Mouse (Mus musculus): ENCODE results near the gene Slc25a39. TPM values are rescaled to one million over a fixed set of nuclear protein-coding genes. Genes with fewer than 3 reads are reported as not detected.
"Not testable (repeated sequence)": the region's sequence is repeated elsewhere in the genome, so short reads cannot be mapped to it uniquely, and the experiment has no call there.

Gene Slc25a39
- polyA plus RNA-seq, 3 experiments from 2014 or later = 40.1 to 61.9 (median 53.3) TPM

DNA sequence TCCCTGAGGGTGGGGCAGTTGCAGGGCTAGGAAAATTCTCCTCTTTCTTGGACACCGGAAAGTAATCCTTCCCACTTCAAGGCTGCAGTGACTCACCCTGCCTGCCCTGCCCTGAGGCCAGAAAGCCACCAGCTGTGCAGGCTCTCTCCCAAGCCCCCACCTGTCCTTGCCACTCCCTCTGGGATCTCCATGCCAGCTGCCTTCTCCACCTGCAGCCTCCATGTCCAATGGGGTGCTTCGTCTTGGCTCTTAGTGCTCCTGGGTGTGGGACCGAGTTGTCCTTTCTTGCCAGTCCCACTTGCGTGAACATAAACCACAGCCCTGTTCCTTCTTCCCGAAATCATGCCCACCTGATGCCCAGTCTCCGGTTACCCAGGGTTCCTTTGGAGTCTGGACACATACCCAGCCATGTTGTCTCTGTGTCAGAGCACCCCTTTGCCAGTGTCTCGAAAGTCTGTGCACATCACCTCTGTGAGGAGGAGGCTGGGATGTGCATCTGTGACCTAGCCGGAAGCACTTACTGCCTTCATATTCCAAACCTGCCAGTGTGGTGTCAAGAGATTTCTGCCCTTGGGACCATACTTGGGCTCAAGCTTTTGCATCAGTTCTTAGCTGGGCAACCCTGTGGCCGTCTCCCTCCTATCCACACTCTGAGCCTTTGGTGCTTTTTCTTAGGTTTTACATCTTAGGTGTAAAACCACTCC lies 13.2 kb downstream of the Slc25a39 start:
- no peak for ATAC-seq

DNA sequence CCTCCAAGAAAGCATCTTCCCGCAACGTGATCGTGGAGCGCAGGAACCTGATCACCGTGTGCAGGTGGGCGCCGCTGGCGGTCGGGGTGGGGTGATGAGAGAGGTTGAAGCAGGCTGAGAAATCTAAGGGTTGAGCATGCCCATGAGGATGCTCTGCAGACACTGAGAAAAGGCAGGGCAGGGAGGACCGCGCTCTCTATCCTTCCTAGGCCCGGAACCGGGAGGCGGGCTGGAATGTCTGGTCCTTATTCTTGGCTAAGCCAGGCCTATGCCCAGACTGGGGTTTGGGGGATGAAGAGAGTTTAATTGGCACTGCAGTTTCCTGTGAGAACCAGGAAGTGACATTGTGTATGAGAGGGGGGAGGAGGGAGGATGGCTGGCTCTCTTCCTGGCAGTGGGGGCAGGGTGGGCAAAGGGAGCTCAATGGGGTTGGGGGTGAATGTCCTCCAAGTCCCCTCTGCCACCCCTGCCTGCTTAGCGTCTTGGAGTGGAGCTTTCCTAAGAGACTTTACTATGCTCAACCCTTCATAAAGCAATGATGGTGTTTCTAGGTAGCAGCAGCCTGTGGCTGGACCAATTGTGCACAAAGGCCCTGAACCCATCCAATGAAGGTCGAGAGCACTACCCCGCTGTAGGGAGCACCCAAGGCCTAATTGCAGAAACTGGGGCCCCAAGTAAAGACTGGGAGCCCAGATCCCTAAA lies 13.9 kb downstream of the Slc25a39 start:
- peak; percentile 43 for ATAC-seq

DNA sequence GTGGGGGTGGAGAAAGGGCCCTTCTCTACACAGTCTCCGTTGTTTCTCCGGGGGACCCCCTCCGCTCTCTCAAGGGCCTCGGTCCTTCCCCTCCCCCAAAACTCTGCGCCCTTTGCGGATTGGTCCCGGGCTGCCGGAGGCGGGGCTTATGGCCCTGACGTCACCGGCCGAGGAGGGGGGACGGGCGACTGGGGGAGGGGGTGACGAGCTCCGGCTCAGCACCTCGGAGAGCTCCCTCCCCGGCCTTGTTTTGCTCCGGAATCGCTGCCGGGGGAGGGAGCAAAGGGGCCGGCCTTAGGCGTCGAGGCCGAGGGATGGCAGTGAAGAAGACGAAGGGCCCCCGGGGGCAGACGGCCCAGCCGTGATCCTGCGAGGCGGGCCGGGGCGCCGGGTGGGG lies 14.5 kb downstream of the Slc25a39 start, which contains the start of gene Rundc3a:
Rundc3a (plus strand) TSS at position 166 of the 397 bp plus-strand sequence.
- ATAC-seq = peak; percentile 52

DNA sequence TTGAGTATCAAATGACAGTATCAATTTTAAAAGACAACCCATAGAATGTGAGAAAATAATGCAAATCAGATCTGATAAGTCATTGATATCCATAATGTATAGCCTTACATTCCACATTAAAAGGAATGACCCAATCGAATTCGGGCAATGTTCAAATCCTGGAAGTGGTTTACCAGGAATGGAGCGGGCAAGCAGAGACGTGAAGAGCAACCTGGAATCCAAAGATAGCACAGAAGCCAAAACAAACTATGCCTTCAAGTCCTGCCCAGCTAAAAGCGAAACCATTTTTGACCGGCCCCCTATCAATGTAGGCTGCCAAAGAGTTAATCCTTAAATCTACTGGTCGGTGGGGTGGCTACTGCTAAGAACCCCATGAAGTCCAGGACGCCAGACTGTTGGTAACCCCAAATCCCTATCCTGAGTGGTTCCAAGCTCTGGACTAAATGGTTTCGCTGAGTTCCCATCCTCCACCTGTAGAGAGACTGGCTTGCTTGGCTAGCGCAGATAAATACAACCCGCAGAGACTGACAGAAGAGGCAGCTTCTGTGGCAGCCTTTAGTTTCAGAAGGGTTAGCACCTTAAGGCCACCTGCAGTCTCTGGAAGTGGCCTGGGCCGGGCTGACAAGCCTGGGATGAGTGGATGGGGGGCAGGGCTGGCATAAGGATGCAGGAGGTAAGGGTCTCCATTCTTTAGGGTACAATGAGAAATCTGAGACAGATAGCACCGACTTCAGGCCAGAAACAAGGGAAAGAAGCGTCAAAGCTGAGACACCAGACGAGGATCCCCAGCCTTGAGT lies 15.1 kb downstream of the Slc25a39 start:
- ATAC-seq = no peak

DNA sequence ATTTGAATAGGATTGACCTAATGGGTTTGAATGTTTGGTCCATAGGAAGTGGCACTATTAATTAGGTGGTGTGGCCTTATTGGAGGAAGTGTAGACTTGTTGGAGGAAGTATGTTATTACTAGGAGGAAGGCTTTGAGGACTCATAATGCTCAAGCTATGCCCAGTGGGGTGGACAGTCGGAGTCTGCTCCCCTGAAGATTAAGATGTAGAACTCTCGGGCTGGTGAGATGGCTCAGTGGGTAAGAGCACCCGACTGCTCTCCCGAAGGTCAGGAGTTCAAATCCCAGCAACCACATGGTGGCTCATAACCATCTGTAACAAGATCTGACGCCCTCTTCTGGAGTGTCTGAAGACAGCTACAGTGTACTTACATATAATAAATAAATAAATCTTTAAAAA lies 18.3 kb downstream of the Slc25a39 start:
- ATAC-seq = not testable (repeated sequence)

DNA sequence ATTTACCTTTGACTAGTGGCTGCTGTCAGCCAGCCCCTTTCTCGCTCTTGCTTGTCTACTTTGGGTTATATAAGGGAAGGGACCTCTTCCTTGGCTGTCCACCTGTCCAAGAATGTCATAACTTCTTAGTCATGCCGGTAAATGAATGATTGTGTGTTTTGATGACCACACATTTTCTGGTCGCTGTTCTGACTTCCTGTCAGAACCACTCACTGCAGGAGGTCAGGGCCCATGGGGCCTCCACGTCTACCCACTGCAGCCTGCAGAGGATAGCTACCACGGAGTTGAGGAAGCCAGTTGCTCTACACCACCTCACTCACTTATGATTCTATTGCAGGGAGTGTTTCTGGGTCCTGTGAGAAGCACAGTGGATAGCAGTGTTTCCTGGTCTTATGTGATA lies 21.6 kb downstream of the Slc25a39 start:
- no peak for ATAC-seq

DNA sequence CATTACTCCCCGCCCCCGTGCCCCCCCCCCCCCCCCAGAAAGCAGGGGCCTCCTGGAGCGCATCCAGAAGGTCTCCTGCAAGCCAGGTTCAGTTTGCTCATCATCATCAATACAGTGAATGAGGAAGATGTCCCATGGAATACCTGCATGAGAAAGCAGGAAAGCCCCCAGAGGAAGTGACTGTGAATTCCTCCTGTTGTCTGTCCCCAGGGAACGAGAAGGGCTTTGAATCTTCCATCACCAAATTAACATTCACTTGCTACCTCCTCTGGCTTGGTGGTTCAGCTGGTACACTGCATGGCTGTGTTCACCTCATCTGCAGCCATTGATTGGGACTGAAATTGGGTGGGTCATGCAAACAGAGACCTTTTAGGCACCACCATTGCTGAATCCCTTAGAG lies 22.7 kb downstream of the Slc25a39 start:
- no peak for ATAC-seq

DNA sequence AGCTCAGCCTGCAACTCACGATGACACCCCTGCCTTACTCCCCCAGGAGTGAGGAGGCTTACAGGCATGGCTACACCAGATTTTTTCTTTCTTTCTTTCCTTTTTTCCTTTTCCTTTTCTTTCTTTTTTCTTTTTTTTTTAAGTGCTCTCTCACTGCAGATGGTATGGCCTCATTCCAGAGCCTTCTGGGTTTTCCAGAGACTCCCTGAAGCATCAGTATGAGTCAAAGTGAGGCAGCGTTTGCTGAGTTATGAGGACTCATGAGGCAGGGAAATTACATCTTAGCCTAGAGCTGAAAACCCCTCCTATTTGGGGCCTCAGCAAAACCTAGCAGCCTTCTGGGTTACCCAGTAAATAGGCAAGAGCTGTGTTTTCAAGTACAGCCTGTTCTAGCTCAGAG lies 23.3 kb downstream of the Slc25a39 start:
- no peak for ATAC-seq

DNA sequence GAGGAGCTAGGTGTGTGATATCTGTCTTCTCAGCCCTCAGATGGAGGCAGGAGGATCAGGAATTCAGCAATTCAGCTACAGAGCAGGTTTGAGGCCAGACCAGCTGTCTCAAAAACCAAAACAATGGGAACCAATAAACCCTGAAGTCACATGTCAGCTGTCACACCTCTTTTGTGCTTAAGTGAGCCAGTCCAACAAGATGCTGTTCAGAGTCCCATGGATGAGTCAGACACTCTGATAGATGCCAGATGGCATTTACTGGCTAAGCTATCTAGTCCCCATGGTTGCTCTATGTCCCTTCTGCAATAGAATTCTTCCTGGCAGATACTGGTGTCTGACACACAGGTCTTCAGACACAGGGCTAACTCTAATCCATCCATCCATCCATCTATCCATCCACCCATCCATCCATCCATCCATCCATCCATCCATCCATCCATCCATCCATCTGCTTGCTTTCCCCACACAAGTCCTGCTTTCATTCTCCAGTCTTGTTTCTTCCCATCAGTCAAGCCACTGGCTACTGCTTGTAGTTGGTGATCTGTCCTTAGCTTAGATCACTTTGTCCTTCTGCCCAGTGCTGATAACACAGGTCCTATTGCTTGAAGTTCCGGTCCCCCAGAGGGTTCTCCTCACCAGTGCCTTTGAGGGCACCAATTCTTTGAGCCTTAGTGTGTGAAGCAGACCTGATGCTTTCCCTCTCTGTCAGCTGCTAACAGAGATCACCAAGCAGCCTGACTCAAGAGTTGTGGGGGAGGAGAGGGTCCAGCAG lies 24.2 kb downstream of the Slc25a39 start:
- ATAC-seq = no peak

DNA sequence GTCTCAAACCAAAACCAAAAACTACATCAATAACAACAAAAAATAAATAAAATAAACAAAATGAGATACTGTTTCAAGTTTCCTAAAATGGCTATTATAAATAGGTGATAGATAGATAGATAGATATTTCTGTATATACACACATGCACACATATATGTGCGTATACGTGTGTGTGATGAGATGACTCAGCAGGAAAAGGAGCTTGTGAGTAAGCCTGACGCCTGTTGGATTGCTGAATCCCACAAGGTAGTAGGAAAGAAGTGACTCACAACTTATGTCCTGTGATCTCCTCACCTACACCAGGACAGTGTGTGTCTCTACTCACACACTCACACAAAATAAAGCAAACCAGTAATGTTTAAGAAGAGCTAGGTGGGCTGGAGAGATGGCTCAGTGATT lies 25.0 kb downstream of the Slc25a39 start:
- ATAC-seq = no peak

DNA sequence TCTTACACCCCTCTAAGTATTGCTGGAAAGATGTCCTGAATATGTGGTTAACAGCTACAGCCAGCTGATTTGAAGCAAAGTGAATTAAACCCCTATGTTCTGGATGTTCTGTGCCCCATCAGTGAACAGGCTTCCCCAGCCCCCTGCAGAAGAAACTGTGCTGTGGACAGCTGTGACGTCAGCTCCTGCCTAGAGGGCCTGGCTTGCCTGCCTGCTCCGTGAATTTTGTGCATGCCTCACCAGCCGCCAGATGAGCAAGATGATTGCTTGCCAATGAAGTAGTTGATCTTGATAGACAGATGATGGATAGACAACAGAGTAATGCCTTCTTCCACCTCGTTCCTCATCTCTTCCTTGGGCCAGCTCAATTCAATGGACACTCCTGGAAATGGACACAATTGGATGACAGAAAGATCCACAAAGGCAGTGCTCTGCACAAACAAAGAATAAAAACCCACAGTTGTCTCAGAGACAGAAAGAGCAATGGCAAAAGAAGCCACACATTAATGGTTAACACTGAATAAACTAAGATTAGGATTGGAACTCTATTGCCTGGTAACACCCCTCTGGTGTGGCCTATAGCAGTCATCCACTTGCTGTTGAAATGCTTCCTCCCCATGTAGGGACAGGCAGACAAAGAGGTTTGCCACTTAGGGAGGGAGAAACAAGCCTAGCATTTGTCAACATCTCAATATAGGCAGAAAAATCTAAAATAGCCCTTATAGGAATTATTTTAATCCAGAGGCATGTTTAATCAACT lies 26.2 kb downstream of the Slc25a39 start:
- ATAC-seq = no peak

DNA sequence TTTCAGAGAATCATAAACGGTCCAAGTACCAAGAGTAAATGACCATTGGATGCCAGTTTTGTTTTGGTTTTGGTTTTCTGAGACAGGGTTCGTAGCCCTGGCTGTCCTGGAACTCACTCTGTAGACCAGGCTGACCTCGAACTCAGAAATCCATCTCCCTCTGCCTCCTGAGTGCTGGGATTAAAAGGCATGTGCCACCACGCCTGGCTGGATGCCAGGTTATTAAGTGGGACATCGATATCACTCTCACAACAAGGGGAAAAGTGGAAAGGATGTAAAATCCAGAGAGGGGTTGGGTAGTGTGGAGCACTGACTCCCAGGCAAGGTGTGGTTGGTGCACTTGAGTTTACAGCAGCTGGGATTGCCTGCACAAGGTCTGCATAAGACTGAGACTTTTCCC lies 27.7 kb downstream of the Slc25a39 start:
- ATAC-seq = no peak

DNA sequence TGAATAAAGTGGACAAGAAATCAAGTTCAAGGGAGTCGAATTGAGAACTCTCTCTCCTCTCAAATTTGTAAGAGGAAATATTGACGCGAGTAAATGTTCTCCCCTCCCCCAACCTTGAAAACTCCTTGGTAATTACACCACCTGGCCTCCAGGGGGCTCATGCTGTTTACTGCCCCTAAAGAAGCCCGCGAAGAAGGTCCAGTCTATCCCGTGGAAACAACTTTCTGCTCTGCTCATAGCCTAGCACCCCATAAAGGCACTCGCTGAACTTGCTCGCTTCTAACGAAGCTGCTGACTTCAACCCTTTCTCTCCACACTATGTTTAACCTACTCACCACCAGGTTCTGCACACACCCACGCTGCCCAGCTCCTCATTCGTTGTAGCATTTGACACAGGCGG lies 30.6 kb downstream of the Slc25a39 start:
- ATAC-seq = no peak

DNA sequence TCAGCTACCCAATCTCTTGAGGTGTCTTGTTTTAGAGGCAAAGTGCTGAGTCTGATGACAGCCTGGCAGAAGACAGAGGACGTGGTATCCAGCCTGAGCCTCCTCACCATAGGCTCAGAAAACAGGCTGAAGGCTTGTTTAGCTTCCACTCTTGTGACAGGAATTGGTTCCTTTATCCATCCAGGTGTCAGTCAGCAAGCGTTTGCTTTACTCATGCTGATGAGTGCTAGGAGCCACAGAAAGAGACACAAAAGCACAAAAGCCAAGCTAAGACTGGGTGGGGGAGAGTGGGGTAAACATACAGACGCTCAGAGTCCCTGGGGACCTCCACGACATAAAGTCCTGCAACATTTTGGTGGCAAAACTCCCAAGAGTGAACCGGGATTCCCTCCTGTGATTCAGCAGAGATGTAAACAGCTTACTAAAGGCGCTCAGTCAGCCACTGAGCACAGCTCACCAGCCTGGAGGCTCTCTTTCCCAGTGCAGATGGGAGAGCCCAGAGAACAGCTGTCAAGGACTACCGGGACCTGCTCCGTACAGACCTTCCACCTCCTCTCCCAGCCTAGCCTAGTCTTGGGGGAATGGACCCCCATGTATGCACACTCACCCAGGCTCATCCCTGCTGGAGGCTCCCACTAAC lies 31.4 kb downstream of the Slc25a39 start:
- ATAC-seq = no peak

DNA sequence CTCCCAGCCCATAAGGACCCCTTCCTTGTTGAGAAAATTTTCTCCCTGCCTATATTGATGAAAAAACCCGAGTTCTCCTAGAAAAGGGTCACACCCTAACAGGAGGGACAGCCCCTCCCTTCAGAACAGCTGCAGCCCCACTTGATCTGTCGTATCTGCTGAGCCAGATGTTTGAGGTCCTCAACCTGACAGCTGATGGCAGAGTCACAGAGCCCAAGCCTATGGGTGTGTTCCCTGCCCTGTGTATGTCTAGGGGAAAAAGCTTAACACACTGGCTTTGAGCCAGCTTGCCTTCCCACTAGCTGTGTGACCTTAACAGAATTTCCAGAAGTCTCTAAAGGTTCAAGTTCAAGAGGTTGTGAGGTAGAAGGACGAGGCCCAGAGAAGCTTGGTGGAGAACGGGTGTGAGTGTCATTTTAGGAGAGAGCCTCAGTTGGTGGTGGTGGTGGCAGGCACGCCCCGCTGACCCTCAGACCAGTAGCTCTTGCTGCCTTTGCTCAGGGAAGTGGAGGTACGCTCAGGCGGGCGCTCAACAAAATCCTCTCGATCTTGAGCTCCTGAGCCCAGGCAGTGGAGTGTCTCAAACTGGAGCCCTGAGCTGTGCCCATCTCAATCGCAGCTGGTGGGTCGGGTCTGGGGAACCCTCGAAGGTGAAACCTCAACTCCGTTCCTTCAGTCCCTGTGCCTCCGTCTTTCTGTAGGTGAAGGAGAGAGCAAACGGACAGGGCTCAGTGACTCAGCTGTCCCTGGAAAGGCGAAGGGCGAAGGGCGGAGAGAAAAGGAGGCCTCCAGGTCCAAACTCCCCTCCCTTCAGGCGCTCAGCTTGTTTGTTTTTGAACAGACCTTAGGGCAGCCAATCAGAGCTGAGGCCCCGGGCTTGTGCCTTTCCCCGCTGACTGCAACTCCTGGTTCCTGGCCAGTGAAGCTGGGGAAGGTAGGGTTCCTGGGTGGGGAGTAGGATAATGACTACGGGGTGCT lies 32.3 kb downstream of the Slc25a39 start:
- ATAC-seq = no peak

DNA sequence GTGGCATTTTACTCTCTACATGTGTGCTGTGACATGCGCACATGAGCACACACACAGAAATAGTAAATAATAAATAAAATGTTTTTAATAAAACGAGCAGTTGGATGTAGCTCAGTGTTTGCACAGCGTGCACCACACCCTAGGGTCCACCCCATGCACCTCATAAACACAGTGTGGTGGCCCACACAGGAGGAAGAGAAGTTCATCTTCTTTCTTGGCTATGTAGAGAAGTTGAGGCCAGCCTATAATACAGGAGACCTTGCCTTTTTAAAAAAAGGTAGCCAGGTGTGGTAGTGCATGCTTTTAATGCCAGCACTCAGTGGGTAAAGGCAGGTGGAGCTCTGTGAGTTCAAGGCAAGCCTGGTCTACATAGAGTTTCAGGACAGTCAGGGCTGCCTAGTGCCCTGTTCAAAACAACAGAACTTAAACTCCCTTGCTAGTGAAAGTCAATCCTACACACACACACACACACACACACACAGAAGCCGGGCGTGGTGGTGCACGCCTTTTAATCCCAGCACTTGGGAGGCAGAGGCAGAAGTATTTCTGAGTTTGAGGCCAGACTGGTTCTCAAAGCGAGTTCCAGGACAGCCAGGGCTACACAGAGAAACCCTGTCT lies 33.5 kb downstream of the Slc25a39 start:
- ATAC-seq = no peak

DNA sequence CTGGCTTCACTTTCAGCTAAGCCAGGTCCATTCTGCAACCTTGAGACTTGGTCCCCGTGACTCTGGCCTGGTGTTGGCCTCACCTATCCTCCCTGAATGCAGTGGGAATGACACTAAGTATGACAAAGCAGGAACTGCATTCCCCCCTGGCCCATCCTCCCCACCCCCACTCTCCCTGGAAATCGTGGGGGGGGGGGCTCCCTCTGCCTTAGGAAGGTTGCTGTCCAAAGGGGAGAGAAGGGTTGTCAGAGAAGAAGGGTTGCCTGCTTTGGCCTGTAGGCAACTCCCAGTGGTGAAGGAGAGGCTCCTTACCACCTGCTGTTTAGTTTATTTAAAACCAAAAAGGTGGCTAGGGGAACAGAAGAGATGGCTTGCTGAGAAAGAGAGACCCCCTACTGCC lies 34.1 kb downstream of the Slc25a39 start:
- ATAC-seq = no peak

DNA sequence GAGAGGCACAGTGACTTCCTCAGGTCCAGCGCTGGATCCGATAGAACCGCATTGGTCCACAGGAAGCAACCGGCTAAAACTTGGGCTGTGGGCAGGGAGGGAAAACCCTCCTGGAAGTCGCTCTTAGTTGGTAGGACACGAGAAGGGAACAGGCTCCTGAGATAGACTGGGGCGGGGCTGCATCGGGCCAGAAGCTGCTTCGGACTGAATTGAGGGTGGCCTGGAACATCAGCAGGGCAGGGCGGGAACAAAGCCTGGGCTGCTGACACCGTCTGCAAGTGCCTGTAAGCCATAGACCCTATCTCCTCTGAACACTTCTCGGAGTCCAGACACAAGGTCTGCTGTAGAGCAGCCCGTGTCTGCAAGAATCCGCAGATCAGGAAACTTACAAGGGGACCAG lies 34.8 kb downstream of the Slc25a39 start:
- ATAC-seq = no peak

DNA sequence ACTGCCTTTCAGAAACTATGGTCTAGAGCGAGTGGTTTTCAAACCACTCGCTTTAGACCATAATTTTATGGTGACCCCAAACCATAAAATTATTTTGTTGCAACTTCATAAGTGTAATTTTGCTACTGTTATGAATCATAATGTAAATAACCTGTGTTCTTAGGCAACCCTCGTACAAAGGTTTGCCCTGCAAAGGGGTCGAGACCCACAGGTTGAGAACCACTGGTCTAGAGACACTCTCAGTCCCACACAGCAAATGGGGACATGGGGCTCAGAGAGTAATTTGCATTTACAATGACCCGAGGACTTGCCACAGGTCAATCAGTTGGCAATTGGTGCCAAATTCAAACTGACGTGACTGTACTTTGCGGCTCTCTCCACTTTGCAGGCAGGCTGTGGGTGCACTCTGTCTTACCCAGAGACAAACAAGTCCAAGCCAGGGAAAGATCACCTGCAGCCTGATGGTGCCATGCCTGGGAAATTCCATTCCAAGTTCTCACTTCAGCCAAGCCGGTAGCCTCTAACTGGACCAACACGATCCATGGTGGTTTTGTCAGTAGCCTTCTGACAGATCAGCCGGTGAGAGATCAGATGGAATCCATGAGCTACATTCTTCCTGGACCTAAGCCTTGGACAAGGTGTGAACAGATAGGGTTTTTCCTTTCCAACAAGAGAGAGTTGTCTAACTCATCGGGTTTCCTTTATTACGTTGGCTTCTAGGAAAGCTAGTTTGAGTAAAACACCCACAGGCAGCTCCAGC lies 35.6 kb downstream of the Slc25a39 start:
- ATAC-seq = no peak
